In the genomic region with DNA sequence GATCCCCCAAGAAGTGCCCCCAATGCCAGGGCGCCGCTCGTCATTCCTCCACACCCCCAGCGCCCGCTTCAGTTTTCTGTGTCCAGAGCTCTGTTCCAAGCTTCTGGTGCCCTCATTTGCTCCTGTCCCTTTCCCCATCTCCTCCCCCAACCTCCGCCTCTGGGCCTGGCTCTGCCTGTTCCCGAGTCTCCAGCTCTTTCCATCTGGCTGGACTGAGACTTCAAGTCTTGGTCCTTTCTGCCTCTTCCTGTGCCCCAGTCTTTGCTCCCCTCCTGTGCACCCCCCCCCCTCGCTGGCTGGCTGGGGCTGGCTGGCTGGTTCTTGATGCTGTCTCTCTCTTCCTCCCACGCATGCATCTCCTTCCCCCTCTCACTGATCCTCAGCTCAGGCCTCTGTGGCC, we compare ENCODE assay signal across 9 mouse cellular contexts. TPM values are rescaled to one million over a fixed set of nuclear protein-coding genes. Genes with fewer than 3 reads are reported as not detected.
DNase-seq lines count a peak whose midpoint lies in the region; ATAC-seq and TF ChIP-seq lines count a peak whose summit lies in the region.
"Had no signal": no experiment of that assay in that cellular context is flagged by ENCODE, and none has a peak within 500 bp of the region (broad histone marks: within the 10 kb centered on the region; RNA-seq: fewer than 3 reads in every experiment).

No protein-coding gene starts in this region.

- peaks cover 22% of the 10 kb centered on the region for H3K36me3 ChIP-seq in embryonic facial prominence, embryonic 14.5 days (ENCODE audit: control insufficient read depth, insufficient read depth, low read length)
- peaks cover 17% of the 10 kb centered on the region for H3K36me3 ChIP-seq in hindbrain, embryonic 14.5 days (replicated peaks; ENCODE audit: control insufficient read depth, insufficient read depth)

- 40% methylated on average over 6 of the region's 9 CpGs for WGBS in embryonic facial prominence, embryonic 14.5 days
- WGBS in hindbrain, embryonic 14.5 days = 31% methylated on average over 9 of the region's 9 CpGs

- intact Hi-C loops in gastrocnemius, adult 2 months (cut with DNase I) = no loop called here

- peak overlapping the region; percentile 69 for H3K4me3 ChIP-seq in gastrocnemius, adult 2 months
- H3K4me3 ChIP-seq in embryonic facial prominence, embryonic 14.5 days (ENCODE audit: low read depth, low read length) = peak overlapping the region; percentile 20; the same call in 1 of the 2 replicates
- peak overlapping the region; percentile 16 for H3K4me3 ChIP-seq in hindbrain, embryonic 14.5 days (replicated peaks; ENCODE audit: low read length)

- H3K9me3 ChIP-seq in embryonic facial prominence, embryonic 14.5 days (ENCODE audit: control insufficient read depth, low read length) = no peaks in the 10 kb centered on the region
- no peaks in the 10 kb centered on the region for H3K9me3 ChIP-seq in hindbrain, embryonic 14.5 days (ENCODE audit: control insufficient read depth, low read length)

- peak overlapping the region; percentile 51 for H3K4me2 ChIP-seq in embryonic facial prominence, embryonic 14.5 days (ENCODE audit: low read depth, low read length)
- peak overlapping the region; percentile 62 for H3K4me2 ChIP-seq in hindbrain, embryonic 14.5 days (replicated peaks)

- no peaks in the 10 kb centered on the region for H3K27me3 ChIP-seq in embryonic facial prominence, embryonic 14.5 days (replicated peaks; ENCODE audit: control insufficient read depth, insufficient read depth, low read length)
- H3K27me3 ChIP-seq in hindbrain, embryonic 14.5 days (ENCODE audit: control insufficient read depth, insufficient read depth, low read length) = no peaks in the 10 kb centered on the region

- peaks cover 59% of the 10 kb centered on the region for H3K4me1 ChIP-seq in embryonic facial prominence, embryonic 14.5 days (ENCODE audit: control insufficient read depth, insufficient read depth, low read length)
- peaks cover 74% of the 10 kb centered on the region for H3K4me1 ChIP-seq in hindbrain, embryonic 14.5 days (replicated peaks; ENCODE audit: control insufficient read depth, insufficient read depth, low read length)

- H3K9ac ChIP-seq in embryonic facial prominence, embryonic 14.5 days (ENCODE audit: low read depth, low read length) = peak overlapping the region; percentile 42
- H3K9ac ChIP-seq in hindbrain, embryonic 14.5 days = peak overlapping the region; percentile 59; the same call in 1 of the 2 replicates

- no peak for TF ChIP-seq CTCF in gastrocnemius, adult 2 months (IDR thresholded peaks at IDR 0.05)

- peak overlapping the region; percentile 82 for H3K27ac ChIP-seq in gastrocnemius, adult 2 months
- H3K27ac ChIP-seq in embryonic facial prominence, embryonic 14.5 days (replicated peaks; ENCODE audit: low read depth, low read length) = peak overlapping the region; percentile 95
- peak overlapping the region; percentile 93 for H3K27ac ChIP-seq in hindbrain, embryonic 14.5 days

- no peak for ATAC-seq in embryonic facial prominence, embryonic 14.5 days (ENCODE audit: low read depth)
- ATAC-seq in hindbrain, embryonic 14.5 days (ENCODE audit: low FRiP score) = no peak

- DNase-seq in gastrocnemius, adult 2 months = peak; percentile 62
- DNase-seq in gastrocnemius, adult 8-10 months (ENCODE audit: low spot score in 2 of 2) = no peak
- peak; percentile 73 for DNase-seq in CD4-positive helper T cell, adult 2 months (ENCODE audit: low read depth, low spot score)
- no peak for DNase-seq in embryonic facial prominence, embryonic 14.5 days (ENCODE audit: low spot score)
- no peak for DNase-seq in hindbrain, embryonic 14.5 days (ENCODE audit: low spot score)
- DNase-seq in naive thymus-derived CD4-positive, alpha-beta T cell, adult 2 months (ENCODE audit: low read depth) = peak; percentile 67
- no peak for DNase-seq in adrenal gland, adult (ENCODE audit: inconsistent age in 2 of 2, low spot score in 1 of 2)
- no peak for DNase-seq in kidney, adult 18-20 months

RNA-seq across cellular contexts. Expression of gene Dlg4, which starts 10.7 kb away (rescaled TPM):
- total RNA-seq in gastrocnemius, adult 2 months (2021) = 1 to 10 TPM; 3.2 to 5.2 TPM
- total RNA-seq in gastrocnemius, adult 8-10 months (2022) = 1 to 10 TPM; 3.3 to 6.9 (median 4.2) TPM
- polyA plus RNA-seq in embryonic facial prominence, embryonic 14.5 days (2014; fragmentation: Nextera tagmentation; extraction: Ambion mirVana) = 7.3 and 8.4 TPM in 2 replicates
- 25.6 and 26.6 TPM in 2 replicates for polyA plus RNA-seq in hindbrain, embryonic 14.5 days (2014; fragmentation: Nextera tagmentation; extraction: Ambion mirVana)

RNA-seq across cellular contexts. Expression of gene Acadvl, which starts 12.2 kb away (rescaled TPM):
- total RNA-seq in gastrocnemius, adult 2 months (2021) = 100 to 1,000 TPM; 266 to 502 TPM
- total RNA-seq in gastrocnemius, adult 8-10 months (2022) = 100 to 1,000 TPM; 288 to 338 (median 299) TPM
- 90.0 and 95.5 TPM in 2 replicates for polyA plus RNA-seq in embryonic facial prominence, embryonic 14.5 days (2014; fragmentation: Nextera tagmentation; extraction: Ambion mirVana)
- polyA plus RNA-seq in hindbrain, embryonic 14.5 days (2014; fragmentation: Nextera tagmentation; extraction: Ambion mirVana) = 49.9 and 56.1 TPM in 2 replicates

RNA-seq across cellular contexts. Expression of gene Asgr1, which starts 26.5 kb away (rescaled TPM):
- total RNA-seq in gastrocnemius, adult 2 months (2021) = not detected
- not detected for total RNA-seq in gastrocnemius, adult 8-10 months (2022)
- 2.0 and 2.2 TPM in 2 replicates for polyA plus RNA-seq in embryonic facial prominence, embryonic 14.5 days (2014; fragmentation: Nextera tagmentation; extraction: Ambion mirVana)
- 2.4 and 4.1 TPM in 2 replicates for polyA plus RNA-seq in hindbrain, embryonic 14.5 days (2014; fragmentation: Nextera tagmentation; extraction: Ambion mirVana)
- total RNA-seq: heart, adult 18-20 months had no signal

RNA-seq across cellular contexts. Expression of gene Dvl2, which starts 27.0 kb away (rescaled TPM):
- total RNA-seq in gastrocnemius, adult 2 months (2021) = 1 to 10 TPM; 3.6 to 5.0 TPM
- 1 to 10 TPM; 3.8 to 5.2 (median 4.5) TPM for total RNA-seq in gastrocnemius, adult 8-10 months (2022)
- polyA plus RNA-seq in embryonic facial prominence, embryonic 14.5 days (2014; fragmentation: Nextera tagmentation; extraction: Ambion mirVana) = 30.8 and 36.2 TPM in 2 replicates
- polyA plus RNA-seq in hindbrain, embryonic 14.5 days (2014; fragmentation: Nextera tagmentation; extraction: Ambion mirVana) = 17.9 and 20.9 TPM in 2 replicates

RNA-seq across cellular contexts. Expression of gene Phf23, which starts 31.8 kb away (rescaled TPM):
- total RNA-seq in gastrocnemius, adult 2 months (2021) = 10 to 100 TPM; 19.2 to 21.8 TPM
- 10 to 100 TPM; 20.5 to 28.5 (median 23.0) TPM for total RNA-seq in gastrocnemius, adult 8-10 months (2022)
- polyA plus RNA-seq in embryonic facial prominence, embryonic 14.5 days (2014; fragmentation: Nextera tagmentation; extraction: Ambion mirVana) = 47.0 and 49.3 TPM in 2 replicates
- polyA plus RNA-seq in hindbrain, embryonic 14.5 days (2014; fragmentation: Nextera tagmentation; extraction: Ambion mirVana) = 38.0 and 38.4 TPM in 2 replicates

Comparison
In these comparisons a context has a peak if more than half of its experiments do, and no peak if none do; other contexts are left out.
1. DNase-seq: peak in gastrocnemius, adult 2 months (single experiment), CD4-positive helper T cell, adult 2 months (single experiment) and naive thymus-derived CD4-positive, alpha-beta T cell, adult 2 months (single experiment); none in gastrocnemius, adult 8-10 months (0 of 2), embryonic facial prominence, embryonic 14.5 days (single experiment), hindbrain, embryonic 14.5 days (single experiment), adrenal gland, adult (0 of 2) and kidney, adult 18-20 months (single experiment).
2. H3K4me3 ChIP-seq: peak in every context shown above with its lines; median percentile 69 in gastrocnemius, adult 2 months; 20 in embryonic facial prominence, embryonic 14.5 days; 16 in hindbrain, embryonic 14.5 days.
3. Peak in every context shown above with its lines, with median percentiles within 50 percentile points of each other: H3K27ac ChIP-seq.